Mouse (Mus musculus): ENCODE data around the gene Ss18l2.

GRCm38 (mm10) chr9:121697150-121698049 lies 12.7 kb upstream of the Ss18l2 start:
- TF ChIP-seq GATA1 (IDR thresholded peaks at IDR 0.05; ENCODE audit: low read length) (no peak), TAL1 (IDR thresholded peaks at IDR 0.05; ENCODE audit: low read length) (no peak)
